Mouse (Mus musculus) gastrocnemius, adult 2 months (tissue): ENCODE data around the gene Zfp709. TPM values are rescaled to one million over a fixed set of nuclear protein-coding genes. Genes with fewer than 3 reads are reported as not detected.
"Not testable (repeated sequence)": the region's sequence is repeated elsewhere in the genome, so short reads cannot be mapped to it uniquely, and the experiment has no call there.

Experiments
- DNase-seq: peaks from one replicate; pipeline ENCODE4 v3.0.0; 2022
- H3K27ac ChIP-seq: fragments of 200-600 bp; 2 replicates; pipeline ENCODE4 v1.8.1; 2022; ENCODE audit warnings: mild to moderate bottlenecking
- H3K4me3 ChIP-seq: fragments of 200-600 bp; 2 replicates; pipeline ENCODE4 v1.8.1; 2022; ENCODE audit warnings: mild to moderate bottlenecking, moderate library complexity
- CTCF ChIP-seq: fragments of 200-600 bp; IDR thresholded peaks from 2 replicates; pipeline ENCODE4 v1.8.1; 2022; ENCODE audit warnings: antibody characterized with exemption, mild to moderate bottlenecking, moderate library complexity
- intact Hi-C: fragments of 180-260 bp; cut with DNase I; formaldehyde crosslinking; loops from one replicate; pipeline ENCODE4 v1.15.1; 2025
- long read RNA-seq, 2 experiments: library from polyadenylated mRNA; stranded (forward); transcript quantifications; one replicate each; pipeline ENCODE4 v2.0.0; 2021
- total RNA-seq, 2 experiments: library from RNA; stranded (reverse); gene quantifications; 2 replicates each; pipeline ENCODE4 v1.2.3; 2021

Gene Zfp709
- total RNA-seq: 1 to 10 TPM; 2.3 to 2.4 TPM
- long read RNA-seq, experiment 1, partial matches to known transcripts: 0 of 1 reads
- long read RNA-seq, experiment 1, other reads (novel, unspliced or antisense): 1 of 1 reads
- long read RNA-seq, experiment 2, full-length matches to known transcripts: 4 of 4 reads
- long read RNA-seq, experiment 2, partial matches to known transcripts: 0 of 4 reads
- long read RNA-seq, experiment 2, other reads (novel, unspliced or antisense): 0 of 4 reads

DNA sequence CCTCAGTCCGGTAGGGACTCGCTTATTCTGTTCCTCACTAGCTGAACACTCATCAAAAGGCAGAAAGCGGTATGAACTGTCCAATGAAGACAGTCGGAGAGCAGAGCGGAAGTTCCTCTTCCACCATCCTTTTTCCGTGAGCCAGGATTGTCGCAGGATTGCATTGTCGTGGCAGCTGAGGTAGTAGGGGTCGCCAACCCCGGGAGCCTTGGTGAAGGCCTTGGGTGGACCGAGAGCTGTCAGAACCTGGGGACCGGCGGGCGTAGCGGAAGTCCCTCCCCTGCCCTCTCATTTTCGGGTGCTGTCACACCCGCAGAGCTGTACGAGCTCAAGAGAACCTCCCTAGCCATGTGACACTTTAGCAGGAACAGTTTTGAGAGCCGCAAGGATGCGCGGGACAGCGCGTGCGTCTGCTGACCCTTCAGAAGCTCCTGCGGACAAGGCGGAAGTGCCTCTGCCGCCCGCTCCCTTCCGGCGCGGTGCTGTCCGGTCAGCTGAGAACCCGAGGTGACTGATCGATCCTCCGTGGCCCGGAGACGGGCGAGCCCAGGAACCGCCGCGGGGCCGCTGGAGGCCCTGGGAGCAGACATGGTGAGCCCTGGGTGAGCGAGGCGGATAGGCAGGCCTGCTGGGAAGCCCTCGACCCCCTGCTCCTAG lies at the start of gene Zfp709:
Zfp709 (plus strand) TSS at position 402 of the 657 bp plus-strand sequence.
- intact Hi-C loops: no loop called here
- TF ChIP-seq CTCF: no peak
- DNase-seq: peak; percentile 78
- H3K27ac ChIP-seq: peak within 1 kb of the TSS; percentile 88
- peak within 1 kb of the TSS; percentile 87 for H3K4me3 ChIP-seq

DNA sequence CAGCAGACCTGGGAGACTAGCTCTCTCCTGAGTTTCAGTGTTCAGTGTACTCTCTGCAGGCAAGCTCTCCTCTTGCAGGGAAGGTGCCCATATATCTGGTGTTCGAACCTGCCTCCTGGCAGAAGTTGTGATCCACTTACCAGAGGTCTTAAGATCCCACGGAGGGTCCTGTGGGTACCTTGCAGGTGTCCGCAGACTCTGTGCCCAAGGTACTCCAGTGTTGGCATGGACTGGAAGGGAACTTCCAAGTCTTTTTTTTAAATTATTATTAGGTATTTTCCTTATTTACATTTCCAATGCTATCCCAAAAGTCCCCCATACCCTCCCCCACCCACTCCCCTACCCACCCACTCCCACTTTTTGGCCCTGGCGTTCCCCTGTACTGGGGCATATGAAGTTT lies 43.6 kb upstream of the Zfp709 start:
- DNase-seq, H3K27ac ChIP-seq, H3K4me3 ChIP-seq, intact Hi-C loops: not testable (repeated sequence)

DNA sequence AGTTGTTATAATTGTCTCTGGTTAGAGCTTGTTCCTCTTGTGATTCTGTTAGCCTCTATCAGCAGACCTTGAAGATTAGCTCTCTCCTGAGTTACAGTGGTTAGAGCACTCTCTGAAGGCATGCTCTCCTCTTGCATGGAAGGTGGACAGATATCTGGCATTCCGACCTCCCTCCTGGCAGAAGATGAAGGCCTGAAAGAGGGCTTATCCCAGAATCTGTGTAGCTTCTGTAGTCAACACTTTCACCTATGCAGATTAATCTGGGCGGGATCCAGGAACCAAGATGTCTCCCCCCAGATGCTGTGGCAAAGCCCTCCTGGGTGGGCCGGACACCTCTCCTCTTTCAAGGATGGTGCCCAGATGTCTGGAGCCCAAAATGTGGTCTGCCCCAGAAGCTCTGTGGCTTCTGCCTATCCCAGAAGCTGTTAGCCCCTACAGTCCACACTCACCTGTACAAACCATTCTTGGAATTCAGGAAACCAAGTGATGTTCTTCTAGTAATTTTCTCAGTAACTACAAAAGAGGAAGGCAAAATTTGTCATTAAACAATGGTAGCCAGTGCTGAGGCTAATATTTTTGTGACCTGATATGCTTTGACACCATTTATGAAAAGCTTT lies 40.5 kb upstream of the Zfp709 start:
- H3K4me3 ChIP-seq, DNase-seq, intact Hi-C loops, H3K27ac ChIP-seq: not testable (repeated sequence)

DNA sequence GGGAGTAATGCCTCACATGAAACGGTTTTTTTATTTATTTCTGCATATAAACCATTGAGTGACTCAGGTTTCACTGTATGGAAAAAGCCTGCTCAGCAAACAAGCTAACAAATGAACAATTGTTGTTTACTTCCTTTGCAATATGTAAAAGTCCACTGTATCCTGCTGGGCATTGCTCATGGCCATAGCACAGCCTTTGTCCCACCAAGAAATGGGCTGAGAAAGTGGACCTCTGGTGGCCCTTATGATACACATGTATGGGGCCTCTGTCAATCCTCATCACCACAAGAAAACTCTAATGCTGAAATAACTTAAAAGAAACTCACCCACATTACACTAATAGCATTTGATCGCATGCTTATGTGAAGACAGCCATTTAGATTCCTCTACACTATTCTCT lies 39.3 kb upstream of the Zfp709 start:
- H3K4me3 ChIP-seq, H3K27ac ChIP-seq, intact Hi-C loops, DNase-seq: not testable (repeated sequence)

DNA sequence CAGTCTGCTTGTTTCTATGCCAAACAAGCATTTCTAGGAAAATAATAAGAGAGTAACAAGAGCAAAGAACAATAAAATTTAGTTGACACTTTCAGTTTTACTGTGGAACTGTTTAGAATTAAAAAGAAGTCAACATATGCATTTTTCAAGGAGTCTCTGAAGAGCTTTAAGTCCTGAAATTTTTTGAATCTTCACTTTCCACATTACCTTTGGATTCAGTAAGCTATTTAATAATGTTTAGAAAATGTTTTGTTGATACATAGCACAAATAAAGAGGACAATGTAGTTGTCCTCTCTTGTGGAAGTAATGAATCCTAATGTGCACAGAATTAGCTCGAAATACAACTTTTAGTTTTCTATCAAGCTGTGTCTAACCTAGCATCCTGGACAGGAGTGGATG lies 37.4 kb upstream of the Zfp709 start:
- intact Hi-C loops, DNase-seq, H3K27ac ChIP-seq, H3K4me3 ChIP-seq: not testable (repeated sequence)

DNA sequence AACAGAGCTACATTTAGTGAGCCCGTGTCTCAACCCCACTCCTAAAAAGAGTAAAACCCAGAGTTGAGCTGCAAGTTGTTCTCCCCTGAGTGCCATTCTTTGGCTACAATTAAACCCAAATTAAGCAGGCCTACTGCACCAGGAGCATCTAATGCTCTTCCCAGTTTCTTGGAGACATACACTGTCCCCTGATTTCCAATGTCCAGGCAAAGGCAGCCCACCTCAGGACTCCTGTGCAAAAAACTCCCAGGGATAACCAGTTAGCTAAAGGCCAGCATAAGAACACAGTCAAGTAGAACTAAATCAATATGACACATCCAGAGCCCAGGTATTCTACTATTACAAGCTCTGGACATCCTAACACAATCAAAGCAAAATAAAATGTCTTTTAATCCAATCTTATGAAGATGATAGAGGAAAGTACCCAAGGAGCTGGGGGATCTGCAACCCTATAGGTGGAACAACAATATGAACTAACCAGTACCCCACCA lies 35.8 kb upstream of the Zfp709 start:
- H3K4me3 ChIP-seq, DNase-seq: not testable (repeated sequence)
- intact Hi-C loops: loop anchor here (2.0 kb wide), 1 partner anchor 697 kb away; no protein-coding TSS in a partner anchor

DNA sequence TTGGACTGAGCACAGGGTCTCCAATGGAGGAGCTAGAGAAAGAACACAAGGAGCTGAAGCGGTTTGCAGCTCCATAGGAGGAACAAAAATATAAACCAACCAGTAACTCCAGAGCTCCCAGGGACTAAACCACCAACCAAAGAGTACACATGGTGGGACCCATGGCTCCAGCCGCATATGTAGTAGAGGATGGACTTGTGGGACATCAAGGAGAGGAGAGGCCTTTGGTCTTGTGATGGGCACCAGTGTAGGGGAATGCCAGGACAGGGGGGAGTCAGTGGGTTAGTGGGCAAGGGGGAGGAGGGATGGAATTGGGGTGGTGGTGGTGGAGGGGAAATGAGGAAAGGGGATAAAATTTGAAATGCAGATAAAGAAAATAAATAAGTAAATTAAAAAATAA lies 35.1 kb upstream of the Zfp709 start:
- H3K27ac ChIP-seq, DNase-seq, H3K4me3 ChIP-seq: not testable (repeated sequence)
- intact Hi-C loops: loop anchor here (2.0 kb wide), 1 partner anchor 698 kb away; no protein-coding TSS in a partner anchor

More for the DNA sequence above, 35.8 kb upstream of the Zfp709 start:
- H3K27ac ChIP-seq: not testable (repeated sequence)

DNA sequence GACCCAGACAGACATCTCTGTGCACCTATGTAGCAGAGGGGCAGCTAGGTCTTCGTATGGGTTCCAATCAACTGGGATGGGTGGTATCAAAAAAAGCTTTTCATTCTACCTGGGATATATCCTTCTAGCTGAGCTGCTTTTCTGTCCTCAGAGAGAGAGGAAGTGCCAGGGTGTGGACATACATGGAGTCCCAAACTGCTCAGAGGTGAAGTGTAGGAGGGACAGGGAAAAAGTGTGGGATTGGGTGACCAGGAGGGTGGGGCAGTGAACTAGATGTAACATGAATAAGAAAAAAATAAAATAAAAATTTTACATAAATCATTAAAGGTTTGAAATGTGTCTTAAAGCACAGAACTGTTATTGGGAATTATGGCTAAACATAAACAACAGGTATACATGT lies 30.8 kb upstream of the Zfp709 start:
- H3K27ac ChIP-seq, intact Hi-C loops, H3K4me3 ChIP-seq, DNase-seq: not testable (repeated sequence)

DNA sequence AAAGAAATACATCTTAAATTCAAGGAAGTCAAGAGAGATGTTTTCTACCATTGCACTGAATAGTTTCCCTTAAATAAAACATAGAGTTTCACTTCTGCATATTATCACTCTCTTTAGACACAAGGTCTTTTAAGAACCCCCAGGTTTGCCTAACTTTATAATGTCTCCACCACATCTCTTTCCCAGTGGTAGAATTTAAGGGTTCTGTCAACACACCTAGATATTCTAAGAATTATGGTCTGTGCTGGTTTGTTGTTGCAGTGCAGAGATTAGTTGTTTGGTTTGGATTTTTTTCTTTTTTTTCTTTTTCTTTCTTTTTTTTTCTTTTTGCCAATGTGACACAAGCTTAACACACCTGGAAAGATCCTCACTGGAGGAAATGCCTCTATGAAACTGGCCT lies 28.5 kb upstream of the Zfp709 start:
- H3K4me3 ChIP-seq, H3K27ac ChIP-seq, intact Hi-C loops, DNase-seq: not testable (repeated sequence)

DNA sequence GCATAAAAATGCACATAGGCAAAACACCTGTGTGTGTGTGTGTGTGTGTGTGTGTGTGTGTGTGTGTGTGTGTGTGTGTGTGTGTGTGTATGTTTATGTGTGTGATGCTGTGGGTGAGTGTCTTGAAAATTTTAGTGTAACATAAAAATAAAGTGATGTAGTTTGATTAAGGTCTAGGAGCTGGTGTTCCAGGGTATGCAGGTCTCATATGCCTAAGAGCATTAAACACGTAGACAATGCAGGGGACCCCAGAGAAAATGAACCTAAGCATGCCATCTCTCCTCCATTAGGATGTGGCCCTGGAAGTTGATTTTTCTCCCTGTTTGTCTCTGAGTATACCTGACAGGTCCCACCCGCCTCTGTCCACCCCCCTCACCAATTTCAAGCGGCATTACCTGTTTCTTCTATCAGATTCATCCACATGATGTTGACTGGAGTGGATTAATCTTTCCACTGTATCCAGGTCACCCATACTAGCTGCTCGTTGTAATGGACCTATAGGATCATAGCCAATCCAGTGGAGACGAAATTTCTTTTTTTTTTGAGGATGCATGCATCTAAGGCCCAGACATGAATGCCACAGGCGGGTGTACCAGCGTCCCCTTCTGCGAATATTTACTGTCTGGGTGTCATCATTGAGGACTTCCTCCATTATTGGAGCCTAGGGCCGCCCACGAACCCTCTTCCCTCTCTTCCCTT lies 25.0 kb upstream of the Zfp709 start:
- H3K27ac ChIP-seq, H3K4me3 ChIP-seq, DNase-seq, intact Hi-C loops: not testable (repeated sequence)

DNA sequence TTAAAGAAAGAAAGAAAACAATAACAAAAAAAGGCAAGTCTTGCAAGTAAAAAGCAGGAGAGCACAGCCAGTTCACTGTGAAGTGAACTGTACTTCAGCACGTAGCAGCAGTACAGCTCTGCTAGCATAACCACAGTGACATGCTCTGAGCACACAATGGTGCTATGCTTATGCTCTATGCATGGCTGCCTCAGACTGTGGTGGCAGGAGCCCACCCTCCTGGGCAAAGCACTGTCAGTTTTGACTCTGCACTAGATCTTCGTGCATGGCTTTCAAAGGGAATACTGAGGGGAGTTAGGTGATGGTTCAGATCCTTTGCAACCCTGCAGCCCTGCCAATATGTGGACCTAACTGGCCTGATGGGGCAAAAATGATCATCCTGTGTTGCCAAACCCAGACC lies 24.5 kb upstream of the Zfp709 start:
- intact Hi-C loops, DNase-seq, H3K27ac ChIP-seq, H3K4me3 ChIP-seq: not testable (repeated sequence)

DNA sequence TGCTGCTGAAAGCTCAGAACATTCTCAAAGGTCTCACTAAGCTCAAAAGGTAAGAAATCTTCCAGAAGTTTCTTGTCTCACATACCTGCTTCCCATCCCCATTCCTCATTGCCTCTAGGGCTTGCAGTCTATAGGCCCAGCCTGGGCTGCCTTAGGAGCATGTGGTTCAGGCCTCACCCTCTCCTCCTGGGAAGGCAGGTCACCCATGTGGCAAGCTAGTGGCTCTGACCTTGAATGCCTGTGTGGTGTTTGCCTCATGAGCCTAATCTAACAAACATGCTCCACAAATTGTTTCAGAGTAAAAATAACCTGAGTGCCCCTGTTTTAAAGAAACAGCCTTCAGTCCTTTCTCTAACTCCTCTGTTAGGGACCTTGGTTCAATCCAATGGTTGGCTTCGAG lies 20.3 kb upstream of the Zfp709 start:
- intact Hi-C loops, H3K27ac ChIP-seq, DNase-seq, H3K4me3 ChIP-seq: not testable (repeated sequence)

DNA sequence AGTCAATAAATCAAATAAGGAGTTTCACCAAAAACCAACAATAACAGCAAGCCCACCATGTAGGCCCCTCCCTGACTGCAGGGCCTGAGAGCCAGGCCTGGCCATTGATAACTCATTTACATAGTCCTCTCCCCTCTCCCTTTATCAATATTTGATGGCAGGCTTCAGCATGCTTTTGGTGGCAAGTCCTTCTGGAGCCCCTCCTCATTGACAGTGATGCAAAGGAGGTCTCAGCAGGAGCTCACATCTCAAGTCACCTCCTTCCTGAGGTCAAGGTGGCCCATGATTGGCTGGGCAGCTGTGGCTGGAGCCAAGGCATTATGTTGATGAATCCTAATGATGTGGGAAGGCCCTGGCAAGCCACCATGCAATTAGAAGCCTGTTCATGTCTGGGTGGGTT lies 19.8 kb upstream of the Zfp709 start:
- not testable (repeated sequence) for H3K27ac ChIP-seq

DNA sequence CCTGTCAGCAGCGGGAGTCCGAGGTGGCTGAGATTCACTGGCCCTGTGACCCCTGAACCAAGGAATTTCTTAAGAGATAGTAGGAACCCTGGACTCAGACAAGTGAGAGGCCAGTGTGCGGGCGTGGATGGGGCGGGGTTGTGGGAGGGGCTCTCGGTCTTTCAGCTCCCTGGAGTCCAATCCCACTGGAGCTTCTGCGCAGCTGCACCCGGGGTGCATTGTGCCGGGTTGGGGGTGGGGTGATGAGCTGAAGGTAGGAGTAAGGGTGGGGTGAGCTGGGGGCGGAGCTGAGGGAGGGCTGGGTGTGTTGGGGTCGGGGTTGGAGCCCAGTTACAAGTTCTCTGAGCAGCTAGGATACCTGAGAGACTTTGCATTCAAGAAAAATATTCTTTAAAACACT lies 18.8 kb downstream of the Zfp709 start:
- H3K27ac ChIP-seq, H3K4me3 ChIP-seq, DNase-seq: not testable (repeated sequence)
- intact Hi-C loops: loop anchor here (10.0 kb wide), 1 partner anchor 234 kb away; the partner anchor contains the start of gene Tpm4

More for the DNA sequence above, 19.8 kb upstream of the Zfp709 start:
- DNase-seq, intact Hi-C loops, H3K4me3 ChIP-seq: not testable (repeated sequence)

DNA sequence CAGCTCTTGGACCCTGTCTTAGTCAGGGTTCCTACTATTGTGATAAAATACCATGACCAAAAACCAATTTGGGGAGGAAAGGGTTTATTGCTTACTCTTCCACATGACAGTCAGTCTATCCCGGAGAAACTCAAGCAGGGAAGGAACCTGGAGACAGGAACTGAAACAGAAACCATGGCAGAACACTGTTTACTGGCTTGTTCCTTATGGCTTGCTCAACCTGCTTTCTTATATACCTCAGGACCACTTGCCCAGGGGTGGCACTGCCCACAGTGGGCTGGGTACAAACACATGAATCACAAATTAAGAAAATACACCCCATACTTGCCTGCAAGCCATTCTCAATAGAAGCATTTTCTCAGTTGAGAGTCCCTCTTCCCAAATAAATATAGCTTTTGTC lies 21.3 kb downstream of the Zfp709 start:
- H3K27ac ChIP-seq, H3K4me3 ChIP-seq, DNase-seq: not testable (repeated sequence)
- intact Hi-C loops: loop anchor here (10.0 kb wide), 1 partner anchor 232 kb away; the partner anchor contains the start of gene Tpm4
